Mouse (Mus musculus) CH12.LX (cell line): ENCODE measurements at regions not wholly inside any gene's neighbourhood (a gene's known extent, or its start where the extent isn't known, plus 50 kb on each side); places are given as distances from the start of the nearest gene placed in this dataset.
A peak's percentile ranks its signal among the peaks of the same experiment; 100 is the strongest.

Experiments
- DNase-seq: peaks from one replicate; pipeline ENCODE4 v3.0.0-alpha.2; 2013; ENCODE audit errors: extremely low read depth
- H3K27ac ChIP-seq: 2 replicates; pipeline ENCODE4 v1.5.1; 2012; ENCODE audit warnings: low read depth, mild to moderate bottlenecking, control low read depth, moderate library complexity; ENCODE audit not compliant: insufficient read depth
- H3K27me3 ChIP-seq: replicated peaks from 2 replicates; pipeline ENCODE3; 2012; ENCODE audit warnings: inconsistent platforms
- H3K36me3 ChIP-seq, 2 experiments: replicated peaks in 1 of 2; 2 replicates each; pipeline versions ENCODE3 to v1.6.1; 2012; ENCODE audit warnings: inconsistent platforms in 1 of 2, low read length in 1 of 2, mild to moderate bottlenecking in 1 of 2, mixed read lengths in 1 of 2, moderate library complexity in 1 of 2; ENCODE audit not compliant: control insufficient read depth in 1 of 2, insufficient read depth in 1 of 2
- H3K4me1 ChIP-seq, 2 experiments: 2 replicates each; pipeline ENCODE4 v1.6.1; 2012; ENCODE audit warnings: inconsistent platforms in 1 of 2, moderate library complexity in 1 of 2; ENCODE audit not compliant: insufficient read depth in 2 of 2, control insufficient read depth in 1 of 2
- H3K4me2 ChIP-seq: 2 replicates; pipeline ENCODE4 v1.6.1; 2012; ENCODE audit warnings: low read depth, mild to moderate bottlenecking, control low read depth; ENCODE audit not compliant: poor library complexity, insufficient read depth, severe bottlenecking
- H3K4me3 ChIP-seq, 3 experiments: fragments of 150-350 bp in 1 of 3; sonication (generic) in 1 of 3; replicated peaks in 1 of 3; 2 replicates each; pipeline versions ENCODE3 to v1.5.1; 2011 to 2012; ENCODE audit warnings: low read depth in 2 of 3, low read length in 2 of 3, mild to moderate bottlenecking in 2 of 3, moderate library complexity in 2 of 3, control low read depth in 1 of 3, improper control_type of control experiment in 1 of 3, inconsistent platforms in 1 of 3, mixed read lengths in 1 of 3; ENCODE audit not compliant: poor library complexity in 1 of 3
- H3K79me2 ChIP-seq: replicated peaks from 2 replicates; pipeline ENCODE4 v1.6.1; 2012; ENCODE audit warnings: mild to moderate bottlenecking, moderate library complexity; ENCODE audit not compliant: control insufficient read depth, poor library complexity, insufficient read depth, severe bottlenecking; ENCODE audit errors: extremely low read depth
- H3K9ac ChIP-seq: 2 replicates; pipeline ENCODE4 v1.6.1; 2012; ENCODE audit warnings: low read depth, mild to moderate bottlenecking, control low read depth, moderate library complexity; ENCODE audit not compliant: insufficient read depth
- H3K9me3 ChIP-seq: replicated peaks from 2 replicates; pipeline ENCODE3; 2012; ENCODE audit warnings: low read length, inconsistent platforms, mixed read lengths
- CHD2 ChIP-seq: IDR thresholded peaks from 2 replicates; pipeline ENCODE4 v1.6.1; 2011; ENCODE audit warnings: low read length, improper control_type of control experiment
- CTCF ChIP-seq, 2 experiments: IDR thresholded peaks in 1 of 2; conservative IDR thresholded peaks in 1 of 2; 2 replicates each; pipeline ENCODE4 v1.5.1; 2011 to 2012; ENCODE audit warnings: low read depth in 2 of 2, low read length in 2 of 2, improper control_type of control experiment in 1 of 2, inconsistent platforms in 1 of 2, mild to moderate bottlenecking in 1 of 2, moderate library complexity in 1 of 2
- RAD21 ChIP-seq: IDR thresholded peaks from 2 replicates; pipeline ENCODE4 v1.6.1; 2011; ENCODE audit warnings: low read depth, mild to moderate bottlenecking, low read length, improper control_type of control experiment, moderate library complexity
- SMC3 ChIP-seq: IDR thresholded peaks from 2 replicates; pipeline ENCODE4 v1.6.1; 2011; ENCODE audit warnings: low read depth, low read length, improper control_type of control experiment
- USF2 ChIP-seq: conservative IDR thresholded peaks from 2 replicates; pipeline ENCODE4 v1.6.1; 2011; ENCODE audit warnings: low read depth, low read length, improper control_type of control experiment
- ZC3H11A ChIP-seq: IDR thresholded peaks from 2 replicates; pipeline ENCODE4 v1.6.1; 2012; ENCODE audit warnings: low read depth, mild to moderate bottlenecking, inconsistent platforms, low read length, improper control_type of control experiment
- dilution Hi-C: fragments of 300-500 bp; cut with MboI; formaldehyde crosslinking; loops from 2 replicates; pipeline ENCODE4 v1.14.3; 2020; ENCODE audit warnings: low sequenced_read_pairs; ENCODE audit not compliant: extremely low pct_unique_long_range_greater_than_20kb, extremely low pct_ligation_motif_present
- in situ Hi-C: fragments of 300-500 bp; cut with MboI; formaldehyde crosslinking; loops from 3 replicates; pipeline ENCODE4 v1.14.3; 2019; ENCODE audit warnings: low sequenced_read_pairs, low pct_ligation_motif_present, low pct_unique_long_range_greater_than_20kb, mixed read lengths

DNA sequence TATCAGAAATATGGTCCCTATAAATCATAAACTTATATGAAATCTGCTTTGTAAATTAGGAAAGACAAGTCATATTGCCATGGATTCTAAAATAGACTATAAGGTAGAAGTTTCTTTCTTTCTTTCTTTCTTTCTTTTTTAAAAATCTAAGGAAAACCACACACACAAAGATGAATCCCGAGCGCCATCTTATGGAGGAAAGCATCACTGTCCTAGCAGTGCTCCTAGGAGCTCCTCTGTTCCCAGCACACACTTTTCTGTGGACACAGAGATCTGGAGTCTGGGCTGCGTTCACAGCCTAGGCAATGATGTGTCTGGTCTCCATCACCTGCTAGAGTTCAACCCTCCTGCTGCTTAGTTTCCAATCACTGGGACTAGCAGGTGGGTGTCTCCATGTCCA is 65.2 kb upstream of the Slc22a22 start:
- H3K4me3 ChIP-seq: no peak overlapping the region
- no peak overlapping the region for H3K9ac ChIP-seq
- peaks cover 8 to 54% of the 10 kb centered on the region in 2 experiments for H3K4me1 ChIP-seq
- H3K27ac ChIP-seq: no peak overlapping the region
- no peak overlapping the region for H3K4me2 ChIP-seq
- peak; percentile 31 for DNase-seq
- TF ChIP-seq CTCF (conservative IDR thresholded peaks at IDR 0.05 in 1 of 2, IDR thresholded peaks at IDR 0.05 in 1 of 2; ENCODE audit: low read depth in 2 of 2, low read length in 2 of 2) (peak; percentile 23 to 69; a peak in 3 of 4 replicates), SMC3 (peak; percentile 38), CHD2 (no peak), RAD21 (peak; percentile 73), USF2 (no peak)
- H3K36me3 ChIP-seq: no peaks in the 10 kb centered on the region
- dilution Hi-C loops (no loop called here), in situ Hi-C loops (loop anchor here (5.0 to 25.0 kb wide), 3 partner anchors 35 to 1205 kb away; no protein-coding TSS in a partner anchor)
- H3K79me2 ChIP-seq: no peaks in the 10 kb centered on the region
- H3K27me3 ChIP-seq: no peaks in the 10 kb centered on the region
- H3K9me3 ChIP-seq: no peaks in the 10 kb centered on the region

DNA sequence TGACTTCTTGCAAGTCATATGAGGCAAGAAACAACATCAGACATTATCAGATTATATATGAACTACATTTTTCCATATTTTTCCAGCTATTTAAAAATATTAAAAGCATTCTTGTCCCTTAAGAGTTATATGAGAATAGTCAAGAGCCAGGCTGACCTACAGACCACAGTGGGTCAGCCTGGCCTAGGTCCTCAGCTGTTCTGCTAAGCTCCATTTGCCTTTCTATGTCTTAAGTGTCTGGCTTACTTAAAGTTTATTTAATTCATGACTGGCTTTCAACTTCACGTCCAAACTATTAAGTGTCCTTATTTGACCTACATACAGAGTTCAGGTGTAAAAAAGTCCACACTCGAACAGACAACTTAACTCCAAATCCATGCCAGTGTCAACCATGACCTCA is 58.1 kb upstream of the Slc22a22 start:
- in situ Hi-C loops: loop anchor here (25.0 kb wide), 2 partner anchors 673 to 1198 kb away; no protein-coding TSS in a partner anchor

More for the DNA sequence above, 58.1 kb upstream of the Slc22a22 start:
- Histone ChIP-seq H3K79me2 (no peaks in the 10 kb centered on the region), H3K36me3 (no peaks in the 10 kb centered on the region), H3K9me3 (no peaks in the 10 kb centered on the region), H3K27me3 (no peaks in the 10 kb centered on the region), H3K4me2 (no peak overlapping the region), H3K27ac (no peak overlapping the region), H3K4me3 (no peak overlapping the region), H3K9ac (no peak overlapping the region), H3K4me1 (peaks cover 6 to 44% of the 10 kb centered on the region in 2 experiments)
- no peak for TF ChIP-seq ZC3H11A
- dilution Hi-C loops: no loop called here
- no peak for DNase-seq
